Mouse (Mus musculus): ENCODE data around the gene Cnga3. TPM values are rescaled to one million over a fixed set of nuclear protein-coding genes. Genes with fewer than 3 reads are reported as not detected.

Cnga3 gene
- total RNA-seq, 2 experiments from 2014 or later = 0.13 to 0.21 TPM

Other genes with a start within 250 kb of the Cnga3 start
- 1 to 10 TPM; 1.8 to 3.2 TPM for gene Vwa3b, start 187.8 kb upstream of the Cnga3 start, total RNA-seq (2021)
- 100 to 1,000 TPM; 151 to 152 TPM for gene Inpp4a, start 85.4 kb downstream of the Cnga3 start, total RNA-seq (2021)
- 10 to 100 TPM; 44.9 to 45.1 TPM for gene Coa5, start 215.7 kb downstream of the Cnga3 start, total RNA-seq (2021)
- gene Unc50, start 215.7 kb downstream of the Cnga3 start, total RNA-seq (2021) = 10 to 100 TPM; 60.1 to 61.2 TPM